Mouse (Mus musculus) gastrocnemius, adult 2 months (tissue): Measurements from ENCODE around the gene Rgs14. TPM values are rescaled to one million over a fixed set of nuclear protein-coding genes. Genes with fewer than 3 reads are reported as not detected.
A peak's percentile ranks its signal among the peaks of the same experiment; 100 is the strongest.

Experiments
- DNase-seq: peaks from one replicate; pipeline ENCODE4 v3.0.0; 2022
- H3K27ac ChIP-seq: fragments of 200-600 bp; 2 replicates; pipeline ENCODE4 v1.8.1; 2022; ENCODE audit warnings: mild to moderate bottlenecking
- H3K4me3 ChIP-seq: fragments of 200-600 bp; 2 replicates; pipeline ENCODE4 v1.8.1; 2022; ENCODE audit warnings: mild to moderate bottlenecking, moderate library complexity
- CTCF ChIP-seq: fragments of 200-600 bp; IDR thresholded peaks from 2 replicates; pipeline ENCODE4 v1.8.1; 2022; ENCODE audit warnings: antibody characterized with exemption, mild to moderate bottlenecking, moderate library complexity
- intact Hi-C: fragments of 180-260 bp; cut with DNase I; formaldehyde crosslinking; loops from one replicate; pipeline ENCODE4 v1.15.1; 2025
- total RNA-seq, 2 experiments: library from RNA; stranded (reverse); gene quantifications; 2 replicates each; pipeline ENCODE4 v1.2.3; 2021

Gene Rgs14
- total RNA-seq, 2 experiments from 2014 or later: 0.20 TPM; not detected in 1

DNA sequence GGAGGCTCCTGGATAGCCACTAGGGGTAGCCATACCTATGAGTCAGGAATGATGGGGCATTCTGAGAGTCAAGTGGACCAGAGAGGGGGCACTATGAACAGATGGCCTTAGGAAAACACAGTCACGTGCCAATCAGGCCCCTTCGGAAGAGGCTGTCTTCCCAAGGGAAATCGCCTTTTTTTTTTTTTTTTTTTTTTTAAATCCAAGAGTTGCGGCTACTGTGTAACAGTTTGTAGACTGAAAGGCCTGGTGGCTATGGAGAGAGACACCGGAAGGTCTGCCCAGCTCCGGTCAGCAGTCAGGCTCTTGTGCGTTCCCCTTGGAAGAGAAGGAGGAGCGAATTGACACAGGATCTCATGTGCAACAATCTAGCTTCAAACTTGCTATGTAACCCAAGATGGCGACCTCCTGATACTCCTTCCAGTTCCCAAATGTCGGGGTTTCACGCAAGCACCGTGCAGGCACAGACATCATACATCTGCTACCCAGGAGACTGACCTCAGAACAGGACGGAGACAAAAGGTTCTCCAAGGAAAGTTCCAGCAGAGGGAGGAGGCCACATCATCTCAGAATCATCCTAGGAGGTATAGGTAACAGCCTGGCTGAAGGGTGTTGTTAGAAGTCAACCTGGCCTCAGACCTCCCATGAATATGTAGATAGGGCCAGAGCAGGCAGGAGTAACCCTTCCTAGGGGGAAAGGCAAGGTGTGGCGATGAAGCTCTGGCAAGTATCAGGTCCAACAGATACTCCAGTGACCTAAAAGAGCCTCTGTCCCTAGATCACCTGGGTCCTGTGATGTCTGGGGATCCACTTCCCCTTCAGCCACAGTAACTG is 38.7 kb upstream of the Rgs14 start:
- Histone ChIP-seq H3K27ac (no peak overlapping the region), H3K4me3 (peak overlapping the region; percentile 87)
- DNase-seq: no peak
- intact Hi-C loops: no loop called here
- peak; percentile 20 for TF ChIP-seq CTCF

DNA sequence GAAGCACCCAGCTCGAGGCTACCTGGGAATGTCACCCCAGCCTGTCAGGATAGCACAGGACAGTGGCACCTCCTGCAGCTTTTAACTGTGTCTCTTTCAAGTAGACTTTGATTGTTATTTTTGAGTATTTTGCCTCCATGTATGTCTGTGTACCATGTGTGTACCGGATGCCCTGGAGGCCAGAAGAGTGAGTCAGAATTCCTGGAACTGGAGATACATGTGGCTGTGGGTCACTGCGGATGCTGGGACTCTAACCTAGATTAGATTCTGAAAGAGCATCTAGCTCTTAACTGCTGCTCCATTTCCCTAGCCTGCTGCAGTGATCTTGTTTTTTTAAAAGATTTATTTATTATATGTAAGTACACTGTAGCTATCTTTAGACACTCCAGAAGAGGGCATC is 37.2 kb upstream of the Rgs14 start:
- intact Hi-C loops: no loop called here
- H3K27ac ChIP-seq: no peak overlapping the region
- no peak overlapping the region for H3K4me3 ChIP-seq
- no peak for DNase-seq
- no peak for TF ChIP-seq CTCF

DNA sequence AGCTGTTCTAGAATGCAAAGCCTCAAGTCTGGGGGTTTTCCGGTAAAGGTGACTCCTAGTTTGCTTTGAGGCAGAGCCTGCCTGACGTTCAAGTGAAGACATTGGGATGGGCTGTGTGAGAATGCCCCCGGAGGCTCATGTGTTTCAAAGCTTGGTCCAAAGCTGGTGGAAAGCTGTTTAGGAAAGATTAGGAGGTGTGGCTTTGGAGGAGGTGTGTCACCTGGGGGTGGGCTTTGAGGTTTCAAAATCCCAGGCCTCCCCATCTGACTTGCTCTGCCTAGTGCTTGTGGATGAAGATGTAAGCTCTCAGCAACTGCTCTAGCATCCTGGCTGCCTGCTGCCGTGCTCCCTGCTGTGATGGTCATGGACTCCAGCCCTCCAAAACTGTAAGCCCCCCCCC is 33.8 kb upstream of the Rgs14 start:
- no peak for TF ChIP-seq CTCF
- Histone ChIP-seq H3K27ac (no peak overlapping the region), H3K4me3 (no peak overlapping the region)
- intact Hi-C loops: no loop called here
- DNase-seq: no peak

DNA sequence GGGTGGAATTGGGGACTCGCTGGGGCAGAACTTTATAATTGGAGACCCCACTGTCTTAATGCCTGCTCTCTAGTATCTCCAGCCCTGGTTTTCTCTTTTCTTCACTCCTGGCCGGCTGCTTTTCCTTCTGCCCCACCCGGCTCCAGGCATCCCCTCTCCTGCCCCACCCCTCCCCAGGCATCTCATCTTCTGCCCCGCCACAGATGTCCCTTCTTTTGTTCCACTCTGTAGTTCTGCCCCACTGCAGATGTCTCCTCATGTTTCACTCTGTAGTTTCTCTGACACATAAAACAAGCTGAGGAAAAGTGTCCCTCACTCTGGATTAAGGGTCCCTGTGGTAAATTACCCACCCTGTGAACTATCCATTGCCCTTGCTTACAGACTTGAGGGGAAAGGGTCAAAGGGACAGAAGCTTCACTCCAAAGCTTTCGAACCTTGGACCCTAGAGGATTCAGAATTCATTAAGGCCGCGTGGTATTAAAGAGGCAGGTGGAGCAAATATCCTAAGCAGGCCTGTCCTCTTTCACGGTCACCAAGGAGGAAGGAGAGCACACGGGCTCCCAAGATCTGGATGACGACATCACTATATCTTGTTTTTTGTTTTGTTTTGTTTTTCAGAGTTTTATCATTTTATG is 32.1 kb upstream of the Rgs14 start:
- DNase-seq: no peak
- intact Hi-C loops: no loop called here
- no peak overlapping the region for H3K4me3 ChIP-seq
- H3K27ac ChIP-seq: no peak overlapping the region
- TF ChIP-seq CTCF: no peak

DNA sequence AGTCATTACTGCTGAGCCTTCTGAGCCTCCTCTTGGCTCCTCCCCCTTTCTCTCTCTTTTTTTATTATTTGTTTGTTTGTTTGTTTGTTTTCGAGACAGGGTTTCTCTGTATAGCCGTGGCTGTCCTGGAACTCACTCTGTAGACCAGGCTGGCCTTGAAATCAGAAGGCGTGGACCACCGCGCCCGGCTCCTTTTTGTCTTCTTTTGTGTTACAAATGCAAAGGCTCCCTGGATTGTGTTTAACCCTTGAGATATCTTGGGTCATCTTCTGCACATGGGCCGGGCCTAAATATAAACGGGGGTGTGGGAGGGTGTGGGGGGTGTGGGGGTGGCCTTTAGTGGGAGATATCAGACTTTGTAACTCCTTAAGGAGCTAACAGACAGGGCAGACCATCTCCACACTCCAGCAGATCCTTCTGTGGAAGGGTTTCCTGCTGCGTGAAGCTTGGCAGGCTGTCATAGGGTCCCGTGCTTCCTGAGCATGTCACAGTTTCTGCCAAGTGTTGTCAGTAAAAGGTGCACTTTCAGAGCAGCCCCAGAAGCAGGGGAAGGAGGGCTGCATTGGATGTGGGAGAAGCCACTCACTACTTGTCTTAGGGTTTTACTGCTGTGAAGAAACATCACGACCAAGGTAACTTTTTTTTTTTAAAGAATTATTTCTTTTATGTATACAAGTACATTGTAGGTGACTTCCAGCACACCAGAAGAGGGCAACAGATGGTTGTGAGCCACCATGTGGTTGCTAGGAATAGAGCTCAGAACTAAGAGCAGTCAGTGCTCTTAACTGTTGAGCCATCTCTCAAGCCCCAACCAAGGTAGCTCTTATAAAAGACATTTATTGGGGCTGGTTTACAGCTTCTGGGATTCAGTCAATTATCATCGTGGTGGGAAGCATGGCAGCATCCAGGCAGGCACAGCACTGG is 31.1 kb upstream of the Rgs14 start:
- intact Hi-C loops: no loop called here
- TF ChIP-seq CTCF: no peak
- no peak for DNase-seq
- no peak overlapping the region for H3K4me3 ChIP-seq
- H3K27ac ChIP-seq: no peak overlapping the region

DNA sequence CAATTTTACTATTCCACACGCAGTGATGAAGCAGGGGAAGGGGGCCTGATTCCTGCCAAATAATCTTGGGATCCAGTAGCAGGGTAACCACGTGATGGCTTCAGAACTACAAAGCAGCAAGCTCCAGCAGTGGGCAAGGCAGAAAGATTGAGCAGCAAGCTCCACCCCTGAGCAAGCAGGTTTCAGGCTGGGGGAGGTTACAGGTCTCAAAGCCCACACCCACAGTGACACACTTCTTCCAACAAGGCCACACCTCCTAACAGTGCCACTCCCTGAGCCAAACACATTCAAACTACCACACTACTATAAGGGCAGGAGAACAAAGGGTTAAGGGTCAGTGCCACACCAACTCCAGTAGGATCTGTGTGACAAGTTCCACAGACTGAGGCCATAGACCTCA is 30.3 kb upstream of the Rgs14 start:
- intact Hi-C loops: no loop called here
- no peak for TF ChIP-seq CTCF
- DNase-seq: no peak

DNA sequence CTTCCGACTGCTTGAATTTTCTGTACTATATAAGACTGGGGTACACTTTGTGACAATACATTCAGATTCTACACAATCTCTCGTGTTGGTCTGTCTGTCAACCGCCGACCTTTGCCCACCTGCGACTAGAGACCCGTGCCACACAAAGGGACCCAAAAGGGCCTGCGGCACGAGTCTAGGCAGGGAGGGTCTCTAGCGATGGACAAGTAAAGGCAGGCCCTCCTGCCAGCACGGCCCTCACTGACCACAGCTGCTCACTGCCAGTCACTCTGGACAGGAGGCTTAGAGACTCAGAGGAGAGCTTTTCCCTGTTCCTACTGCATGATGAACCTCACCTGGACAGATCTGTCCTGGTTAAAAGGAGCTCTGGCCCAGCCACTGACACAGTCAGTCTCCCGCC is 27.1 kb upstream of the Rgs14 start:
- intact Hi-C loops: no loop called here
- no peak for TF ChIP-seq CTCF
- Histone ChIP-seq H3K27ac (no peak overlapping the region), H3K4me3 (no peak overlapping the region)
- DNase-seq: no peak

More for the DNA sequence above, 30.3 kb upstream of the Rgs14 start:
- Histone ChIP-seq H3K27ac (no peak overlapping the region), H3K4me3 (no peak overlapping the region)

DNA sequence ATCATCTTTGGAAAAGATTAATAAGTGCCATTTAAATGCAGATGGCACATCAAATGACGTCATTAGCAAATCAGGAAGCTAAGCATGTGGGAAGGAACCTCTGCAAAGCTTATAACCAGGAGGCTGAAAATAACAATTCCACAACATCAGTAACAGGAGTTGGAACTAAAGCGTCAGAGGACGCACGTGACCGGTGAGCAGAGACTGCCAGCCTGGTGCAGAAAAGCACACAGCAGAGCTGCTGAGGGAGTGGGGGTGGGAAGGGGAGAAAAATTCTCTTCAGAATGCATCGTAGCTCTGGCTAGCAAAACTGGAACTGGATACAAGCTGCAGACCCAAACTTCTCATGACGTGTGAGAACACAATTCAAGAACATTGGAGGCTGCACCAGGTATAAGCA is 25.2 kb upstream of the Rgs14 start:
- no peak for DNase-seq
- Histone ChIP-seq H3K27ac (no peak overlapping the region), H3K4me3 (no peak overlapping the region)
- intact Hi-C loops: no loop called here
- TF ChIP-seq CTCF: no peak

DNA sequence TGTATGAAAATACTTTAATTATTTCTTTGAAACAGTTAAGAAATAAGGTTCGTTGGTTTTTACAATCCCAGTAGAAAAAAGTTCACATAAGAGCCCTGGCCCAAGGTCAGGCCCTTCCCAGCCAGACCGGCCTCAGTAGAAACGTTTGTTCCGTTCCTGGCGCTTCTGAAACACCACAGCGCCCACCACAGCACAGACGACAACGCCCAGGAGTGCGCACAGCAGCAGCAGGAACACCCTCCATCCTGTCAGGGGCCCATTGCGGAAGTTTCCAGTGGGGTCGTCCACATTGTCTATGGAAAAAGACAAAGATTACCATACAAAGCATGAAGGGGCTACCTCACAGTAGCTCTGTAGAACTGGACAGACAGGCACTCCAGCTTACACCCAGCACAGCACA is 22.8 kb upstream of the Rgs14 start:
- intact Hi-C loops: no loop called here
- Histone ChIP-seq H3K27ac (no peak overlapping the region), H3K4me3 (no peak overlapping the region)
- DNase-seq: no peak
- TF ChIP-seq CTCF: no peak

DNA sequence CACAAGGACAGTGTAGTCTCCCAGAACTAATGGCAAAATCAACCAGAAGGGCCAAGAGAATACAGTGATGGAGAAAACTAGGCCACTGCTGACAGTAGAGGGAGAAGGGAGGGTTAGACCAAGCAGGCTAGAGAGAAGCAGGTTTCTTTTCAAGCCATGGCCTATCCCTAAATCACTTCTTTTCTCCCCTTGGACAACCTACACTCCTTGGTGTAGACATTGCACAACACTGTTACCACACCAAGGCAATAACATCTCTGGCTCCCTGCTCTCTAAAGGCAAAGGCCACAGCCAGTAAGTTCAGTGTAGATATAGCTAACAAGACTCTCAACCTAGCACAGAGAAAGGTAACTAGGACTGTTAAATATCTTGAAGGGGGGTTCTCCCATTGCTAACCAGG is 8.4 kb upstream of the Rgs14 start:
- Histone ChIP-seq H3K4me3 (peak overlapping the region; percentile 82), H3K27ac (peak overlapping the region; percentile 94; the same call in 1 of the 2 replicates)
- TF ChIP-seq CTCF: no peak
- intact Hi-C loops: no loop called here
- no peak for DNase-seq

DNA sequence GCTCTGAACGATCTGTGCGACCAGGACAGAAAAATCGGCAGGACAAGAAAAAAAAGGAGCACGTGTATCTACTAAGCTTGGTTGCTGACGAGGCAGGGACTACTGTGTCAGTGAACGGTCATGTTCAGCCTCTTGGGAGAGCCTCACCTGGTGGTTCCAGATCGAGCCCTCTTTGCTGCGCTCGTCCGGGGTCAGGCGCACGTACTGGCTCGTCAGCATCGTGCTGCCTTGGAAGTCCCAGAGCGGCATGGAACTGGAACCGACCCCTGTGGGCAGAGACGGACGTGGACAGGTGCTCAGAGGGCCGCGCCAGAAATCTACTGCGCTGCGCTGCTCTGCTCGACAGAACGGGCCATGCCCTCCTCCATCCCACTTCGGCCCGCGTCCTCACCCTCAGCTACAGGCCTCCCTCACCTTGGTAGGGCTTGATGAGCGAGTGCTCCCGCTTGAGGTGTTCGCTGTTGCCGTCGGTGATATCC is 7.5 kb upstream of the Rgs14 start:
- DNase-seq: peak; percentile 76
- intact Hi-C loops: no loop called here
- peak overlapping the region; percentile 94 for H3K27ac ChIP-seq
- H3K4me3 ChIP-seq: peak overlapping the region; percentile 82
- TF ChIP-seq CTCF: no peak

DNA sequence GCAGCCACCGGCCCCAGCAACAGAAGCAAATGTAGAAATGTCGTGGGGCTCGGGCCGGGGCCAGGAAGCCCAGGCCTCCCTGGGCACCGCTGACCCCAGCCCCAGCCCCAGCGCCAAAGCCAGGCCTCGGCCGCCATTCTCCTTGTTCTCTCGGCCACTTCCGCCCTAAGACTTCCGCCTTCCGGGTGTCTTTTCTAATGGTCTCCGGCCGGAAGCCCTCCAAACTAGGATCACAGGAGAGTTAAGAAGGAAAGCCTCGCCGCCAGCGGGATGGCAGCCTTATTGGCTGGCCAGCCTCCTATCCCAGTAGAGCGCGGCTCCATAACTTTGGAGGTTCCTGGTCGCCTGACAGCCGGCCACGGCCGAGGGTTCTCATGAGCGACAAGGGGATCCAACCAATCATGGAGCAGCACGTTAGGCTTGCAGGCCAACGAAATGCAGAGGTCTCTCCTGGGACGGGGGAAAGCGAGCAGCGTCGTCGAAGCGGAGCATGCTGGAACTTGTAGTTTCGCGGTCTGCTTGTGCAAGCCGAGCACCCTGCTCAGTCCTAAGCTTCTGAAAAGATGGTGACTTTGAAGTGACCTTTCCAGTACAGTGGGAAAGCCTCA is 7.0 kb upstream of the Rgs14 start, which contains the start of gene Lman2:
TSS of gene Lman2 (minus strand) at position 331 of the 608 bp plus-strand sequence.
- peak; percentile 97 for DNase-seq
- intact Hi-C loops: no loop called here

More for the DNA sequence above, 7.0 kb upstream of the Rgs14 start, which contains the start of gene Lman2:
- Histone ChIP-seq H3K27ac (peak within 1 kb of the TSS; percentile 94), H3K4me3 (peak within 1 kb of the TSS; percentile 82)
- TF ChIP-seq CTCF: no peak
